Mouse (Mus musculus): Measurements from ENCODE around the gene 9130213A22Rik. TPM values are rescaled to one million over a fixed set of nuclear protein-coding genes. Genes with fewer than 3 reads are reported as not detected.
A peak's percentile ranks its signal among the peaks of the same experiment; 100 is the strongest.

Gene 9130213A22Rik
- polyA plus RNA-seq, 1 experiment, result 1.2 TPM

- TF ChIP-seq CTCF (IDR thresholded peaks at IDR 0.05; ENCODE audit: insufficient read depth, low read length), result no peak
- no peak for TF ChIP-seq POLR2A (IDR thresholded peaks at IDR 0.05; ENCODE audit: borderline replicate concordance, extremely low read depth, low read depth, low read length)
- no peak for DNase-seq
- H3K4me3 ChIP-seq (replicated peaks; ENCODE audit: extremely low read depth, low read depth, low read length), result no peak overlapping the region
- H3K4me1 ChIP-seq (ENCODE audit: control insufficient read depth, insufficient read depth, low read length), result 0 out of 2 replicates have a peak, but pooled peaks cover 3% of the 10 kb centered on the region
- 83% methylated on average over 5 of the region's 5 CpGs for WGBS
Measured at GRCm38 (mm10) chr11:69148451-69148960, 26.1 kb upstream of the 9130213A22Rik start.

GRCm38 (mm10) chr11:69147546-69147945, 25.2 kb upstream of the 9130213A22Rik start:
- no peak for TF ChIP-seq CTCF (IDR thresholded peaks at IDR 0.05; ENCODE audit: insufficient read depth, low read length)
- TF ChIP-seq POLR2A (IDR thresholded peaks at IDR 0.05; ENCODE audit: borderline replicate concordance, extremely low read depth, low read depth, low read length), result no peak
- DNase-seq, result no peak
- Histone ChIP-seq H3K4me3 (replicated peaks; ENCODE audit: extremely low read depth, low read depth, low read length) (no peak overlapping the region), H3K4me1 (ENCODE audit: control insufficient read depth, insufficient read depth, low read length) (0 out of 2 replicates have a peak, but pooled peaks cover 3% of the 10 kb centered on the region)
- 61% methylated on average over 7 of the region's 7 CpGs for WGBS

- no peak for DNase-seq
- 85% methylated on average over 6 of the region's 6 CpGs for WGBS
- Histone ChIP-seq H3K4me1 (ENCODE audit: control insufficient read depth, insufficient read depth, low read length) (no peaks in the 10 kb centered on the region; the same call in 1 of the 2 replicates), H3K4me3 (replicated peaks; ENCODE audit: extremely low read depth, low read depth, low read length) (no peak overlapping the region)
- TF ChIP-seq CTCF (IDR thresholded peaks at IDR 0.05; ENCODE audit: insufficient read depth, low read length) (no peak), POLR2A (IDR thresholded peaks at IDR 0.05; ENCODE audit: borderline replicate concordance, extremely low read depth, low read depth, low read length) (no peak)
Measured at GRCm38 (mm10) chr11:69135361-69135760, 13.0 kb upstream of the 9130213A22Rik start.

- no peak for DNase-seq
- TF ChIP-seq CTCF (IDR thresholded peaks at IDR 0.05; ENCODE audit: insufficient read depth, low read length) (no peak), POLR2A (IDR thresholded peaks at IDR 0.05; ENCODE audit: borderline replicate concordance, extremely low read depth, low read depth, low read length) (0 out of 2 replicates have a peak, but pooled peaks have one; percentile 18)
- H3K4me3 ChIP-seq (replicated peaks; ENCODE audit: extremely low read depth, low read depth, low read length), result peak overlapping the region; percentile 66
- H3K4me1 ChIP-seq (ENCODE audit: control insufficient read depth, insufficient read depth, low read length), result no peaks in the 10 kb centered on the region; the same call in 1 of the 2 replicates
- WGBS, result 43% methylated on average over 8 of the region's 8 CpGs
Measured at GRCm38 (mm10) chr11:69134622-69134968, 12.2 kb upstream of the 9130213A22Rik start.

GRCm38 (mm10) chr11:69133923-69134621, 11.7 kb upstream of the 9130213A22Rik start:
- WGBS, result 3% methylated on average over 34 of the region's 34 CpGs
- H3K4me1 ChIP-seq (ENCODE audit: control insufficient read depth, insufficient read depth, low read length), result no peaks in the 10 kb centered on the region; the same call in 1 of the 2 replicates
- no peak; the same call in 1 of the 2 replicates for TF ChIP-seq POLR2A (IDR thresholded peaks at IDR 0.05; ENCODE audit: borderline replicate concordance, extremely low read depth, low read depth, low read length)
- peak; percentile 10; the same call in 1 of the 2 replicates for TF ChIP-seq CTCF (IDR thresholded peaks at IDR 0.05; ENCODE audit: insufficient read depth, low read length)
- peak overlapping the region; percentile 66 for H3K4me3 ChIP-seq (replicated peaks; ENCODE audit: extremely low read depth, low read depth, low read length)
- DNase-seq, result peak; percentile 61

GRCm38 (mm10) chr11:69133566-69133922, 11.2 kb upstream of the 9130213A22Rik start:
- DNase-seq, result no peak
- TF ChIP-seq CTCF (IDR thresholded peaks at IDR 0.05; ENCODE audit: insufficient read depth, low read length) (no peak), POLR2A (IDR thresholded peaks at IDR 0.05; ENCODE audit: borderline replicate concordance, extremely low read depth, low read depth, low read length) (no peak)
- 35% methylated on average over 5 of the region's 5 CpGs for WGBS
- Histone ChIP-seq H3K4me1 (ENCODE audit: control insufficient read depth, insufficient read depth, low read length) (no peaks in the 10 kb centered on the region; the same call in 1 of the 2 replicates), H3K4me3 (replicated peaks; ENCODE audit: extremely low read depth, low read depth, low read length) (peak overlapping the region; percentile 66)

GRCm38 (mm10) chr11:69128426-69129122, 6.2 kb upstream of the 9130213A22Rik start:
- Histone ChIP-seq H3K4me1 (ENCODE audit: control insufficient read depth, insufficient read depth, low read length) (peaks cover 6% of the 10 kb centered on the region; the same call in 1 of the 2 replicates), H3K4me3 (replicated peaks; ENCODE audit: extremely low read depth, low read depth, low read length) (no peak overlapping the region)
- 52% methylated on average over 8 of the region's 8 CpGs for WGBS
- TF ChIP-seq CTCF (IDR thresholded peaks at IDR 0.05; ENCODE audit: insufficient read depth, low read length), result no peak
- no peak for TF ChIP-seq POLR2A (IDR thresholded peaks at IDR 0.05; ENCODE audit: borderline replicate concordance, extremely low read depth, low read depth, low read length)
- DNase-seq, result no peak

GRCm38 (mm10) chr11:69126706-69127095, 4.3 kb upstream of the 9130213A22Rik start:
- no peak for TF ChIP-seq CTCF (IDR thresholded peaks at IDR 0.05; ENCODE audit: insufficient read depth, low read length)
- no peak for TF ChIP-seq POLR2A (IDR thresholded peaks at IDR 0.05; ENCODE audit: borderline replicate concordance, extremely low read depth, low read depth, low read length)
- no peak overlapping the region for H3K4me3 ChIP-seq (replicated peaks; ENCODE audit: extremely low read depth, low read depth, low read length)
- no peak for DNase-seq
- 56% methylated on average over 2 of the region's 2 CpGs for WGBS
- H3K4me1 ChIP-seq (ENCODE audit: control insufficient read depth, insufficient read depth, low read length), result peaks cover 9% of the 10 kb centered on the region; the same call in 1 of the 2 replicates

- WGBS, result 11% methylated on average over 20 of the region's 20 CpGs
- Histone ChIP-seq H3K4me3 (replicated peaks; ENCODE audit: extremely low read depth, low read depth, low read length) (peak overlapping the region; percentile 85), H3K4me1 (ENCODE audit: control insufficient read depth, insufficient read depth, low read length) (peaks cover 9% of the 10 kb centered on the region; the same call in 1 of the 2 replicates)
- TF ChIP-seq POLR2A (IDR thresholded peaks at IDR 0.05; ENCODE audit: borderline replicate concordance, extremely low read depth, low read depth, low read length) (no peak), CTCF (IDR thresholded peaks at IDR 0.05; ENCODE audit: insufficient read depth, low read length) (no peak)
- no peak for DNase-seq
Measured at GRCm38 (mm10) chr11:69125919-69126705, 3.7 kb upstream of the 9130213A22Rik start.
